Mouse (Mus musculus): ENCODE measurements around the gene Slc39a11. TPM values are rescaled to one million over a fixed set of nuclear protein-coding genes. Genes with fewer than 3 reads are reported as not detected.

The Slc39a11 gene
- polyA plus RNA-seq, 1 experiment from 2014 or later: 23.5 TPM

- Histone ChIP-seq H3K4me1 (ENCODE audit: control insufficient read depth, insufficient read depth, low read length) (peaks cover 16% of the 10 kb centered on the region), H3K27me3 (ENCODE audit: control insufficient read depth, insufficient read depth, low read length) (no peaks in the 10 kb centered on the region), H3K9ac (replicated peaks; ENCODE audit: low read depth, low read length) (no peak overlapping the region), H3K9me3 (ENCODE audit: control insufficient read depth, low read length) (no peaks in the 10 kb centered on the region; the same call in 1 of the 2 replicates), H3K4me3 (ENCODE audit: low read depth, low read length) (no peak overlapping the region), H3K36me3 (ENCODE audit: control insufficient read depth, insufficient read depth, low read length) (no peaks in the 10 kb centered on the region), H3K27ac (ENCODE audit: low read depth, low read length) (no peak overlapping the region), H3K4me2 (ENCODE audit: low read depth, low read length) (no peak overlapping the region)
- WGBS: 71% methylated on average over 10 of the region's 10 CpGs
- no peak for ATAC-seq (ENCODE audit: low read depth)
Observed at GRCm38 (mm10) chr11:113451301-113451700, 198.6 kb downstream of the Slc39a11 start.

- Histone ChIP-seq H3K4me1 (ENCODE audit: control insufficient read depth, insufficient read depth, low read length) (peaks cover 16% of the 10 kb centered on the region), H3K27ac (ENCODE audit: low read depth, low read length) (no peak overlapping the region), H3K9me3 (ENCODE audit: control insufficient read depth, low read length) (no peaks in the 10 kb centered on the region; the same call in 1 of the 2 replicates), H3K27me3 (ENCODE audit: control insufficient read depth, insufficient read depth, low read length) (no peaks in the 10 kb centered on the region), H3K4me3 (ENCODE audit: low read depth, low read length) (no peak overlapping the region), H3K36me3 (ENCODE audit: control insufficient read depth, insufficient read depth, low read length) (no peaks in the 10 kb centered on the region), H3K4me2 (ENCODE audit: low read depth, low read length) (no peak overlapping the region), H3K9ac (replicated peaks; ENCODE audit: low read depth, low read length) (no peak overlapping the region)
- ATAC-seq (ENCODE audit: low read depth): no peak
- WGBS: 23% methylated on average over 4 of the region's 4 CpGs
Observed at GRCm38 (mm10) chr11:113450665-113451064, 199.2 kb downstream of the Slc39a11 start.

GRCm38 (mm10) chr11:113450028-113450427 lies 199.9 kb downstream of the Slc39a11 start:
- WGBS: 84% methylated on average over 6 of the region's 6 CpGs
- H3K4me1 ChIP-seq (ENCODE audit: control insufficient read depth, insufficient read depth, low read length): peaks cover 16% of the 10 kb centered on the region
- ATAC-seq (ENCODE audit: low read depth): no peak

GRCm38 (mm10) chr11:113442036-113442435 lies 207.8 kb downstream of the Slc39a11 start:
- Histone ChIP-seq H3K9ac (replicated peaks; ENCODE audit: low read depth, low read length) (no peak overlapping the region), H3K27me3 (ENCODE audit: control insufficient read depth, insufficient read depth, low read length) (no peaks in the 10 kb centered on the region), H3K27ac (ENCODE audit: low read depth, low read length) (no peak overlapping the region), H3K4me1 (ENCODE audit: control insufficient read depth, insufficient read depth, low read length) (peaks cover 4% of the 10 kb centered on the region; the same call in 1 of the 2 replicates), H3K4me3 (ENCODE audit: low read depth, low read length) (no peak overlapping the region), H3K4me2 (ENCODE audit: low read depth, low read length) (no peak overlapping the region), H3K9me3 (ENCODE audit: control insufficient read depth, low read length) (no peaks in the 10 kb centered on the region), H3K36me3 (ENCODE audit: control insufficient read depth, insufficient read depth, low read length) (no peaks in the 10 kb centered on the region)
- WGBS: 94% methylated on average over 11 of the region's 11 CpGs
- ATAC-seq (ENCODE audit: low read depth): no peak

More at GRCm38 (mm10) chr11:113450028-113450427, 199.9 kb downstream of the Slc39a11 start:
- H3K4me3 ChIP-seq (ENCODE audit: low read depth, low read length): no peak overlapping the region
- no peaks in the 10 kb centered on the region for H3K27me3 ChIP-seq (ENCODE audit: control insufficient read depth, insufficient read depth, low read length)
- no peaks in the 10 kb centered on the region for H3K36me3 ChIP-seq (ENCODE audit: control insufficient read depth, insufficient read depth, low read length)
- no peak overlapping the region for H3K27ac ChIP-seq (ENCODE audit: low read depth, low read length)
- H3K9ac ChIP-seq (replicated peaks; ENCODE audit: low read depth, low read length): no peak overlapping the region
- H3K4me2 ChIP-seq (ENCODE audit: low read depth, low read length): no peak overlapping the region
- no peaks in the 10 kb centered on the region; the same call in 1 of the 2 replicates for H3K9me3 ChIP-seq (ENCODE audit: control insufficient read depth, low read length)

GRCm38 (mm10) chr11:113439328-113440030 lies 210.4 kb downstream of the Slc39a11 start:
- Histone ChIP-seq H3K4me1 (ENCODE audit: control insufficient read depth, insufficient read depth, low read length) (peaks cover 4% of the 10 kb centered on the region; the same call in 1 of the 2 replicates), H3K36me3 (ENCODE audit: control insufficient read depth, insufficient read depth, low read length) (no peaks in the 10 kb centered on the region), H3K9ac (replicated peaks; ENCODE audit: low read depth, low read length) (0 out of 2 replicates have a peak overlapping the region, but pooled peaks have one; percentile 28), H3K27me3 (ENCODE audit: control insufficient read depth, insufficient read depth, low read length) (no peaks in the 10 kb centered on the region), H3K9me3 (ENCODE audit: control insufficient read depth, low read length) (no peaks in the 10 kb centered on the region), H3K4me2 (ENCODE audit: low read depth, low read length) (0 out of 2 replicates have a peak overlapping the region, but pooled peaks have one; percentile 11), H3K4me3 (ENCODE audit: low read depth, low read length) (no peak overlapping the region), H3K27ac (ENCODE audit: low read depth, low read length) (peak overlapping the region; percentile 45)
- ATAC-seq (ENCODE audit: low read depth): peak; percentile 81; the same call in 1 of the 2 replicates
- 18% methylated on average over 20 of the region's 20 CpGs for WGBS

GRCm38 (mm10) chr11:113438915-113439314 lies 211.0 kb downstream of the Slc39a11 start:
- no peaks in the 10 kb centered on the region for H3K27me3 ChIP-seq (ENCODE audit: control insufficient read depth, insufficient read depth, low read length)
- no peaks in the 10 kb centered on the region for H3K36me3 ChIP-seq (ENCODE audit: control insufficient read depth, insufficient read depth, low read length)
- WGBS: 77% methylated on average over 5 of the region's 5 CpGs
- H3K9ac ChIP-seq (replicated peaks; ENCODE audit: low read depth, low read length): no peak overlapping the region
- no peak overlapping the region for H3K4me3 ChIP-seq (ENCODE audit: low read depth, low read length)
- H3K4me1 ChIP-seq (ENCODE audit: control insufficient read depth, insufficient read depth, low read length): peaks cover 4% of the 10 kb centered on the region; the same call in 1 of the 2 replicates
- peak overlapping the region; percentile 45; the same call in 1 of the 2 replicates for H3K27ac ChIP-seq (ENCODE audit: low read depth, low read length)
- no peaks in the 10 kb centered on the region for H3K9me3 ChIP-seq (ENCODE audit: control insufficient read depth, low read length)
- 0 out of 2 replicates have a peak overlapping the region, but pooled peaks have one; percentile 11 for H3K4me2 ChIP-seq (ENCODE audit: low read depth, low read length)
- ATAC-seq (ENCODE audit: low read depth): peak; percentile 22; the same call in 1 of the 2 replicates

GRCm38 (mm10) chr11:113437357-113437756 lies 212.5 kb downstream of the Slc39a11 start:
- 90% methylated on average over 9 of the region's 9 CpGs for WGBS
- H3K4me2 ChIP-seq (ENCODE audit: low read depth, low read length): no peak overlapping the region
- ATAC-seq (ENCODE audit: low read depth): no peak

GRCm38 (mm10) chr11:113436299-113436698 lies 213.6 kb downstream of the Slc39a11 start:
- no peaks in the 10 kb centered on the region for H3K36me3 ChIP-seq (ENCODE audit: control insufficient read depth, insufficient read depth, low read length)
- no peaks in the 10 kb centered on the region for H3K27me3 ChIP-seq (ENCODE audit: control insufficient read depth, insufficient read depth, low read length)
- H3K4me2 ChIP-seq (ENCODE audit: low read depth, low read length): no peak overlapping the region
- no peak for ATAC-seq (ENCODE audit: low read depth)
- no peaks in the 10 kb centered on the region for H3K9me3 ChIP-seq (ENCODE audit: control insufficient read depth, low read length)
- no peak overlapping the region for H3K4me3 ChIP-seq (ENCODE audit: low read depth, low read length)
- H3K9ac ChIP-seq (replicated peaks; ENCODE audit: low read depth, low read length): no peak overlapping the region
- H3K27ac ChIP-seq (ENCODE audit: low read depth, low read length): no peak overlapping the region
- 86% methylated on average over 6 of the region's 6 CpGs for WGBS
- peaks cover 4% of the 10 kb centered on the region; the same call in 1 of the 2 replicates for H3K4me1 ChIP-seq (ENCODE audit: control insufficient read depth, insufficient read depth, low read length)

More at GRCm38 (mm10) chr11:113437357-113437756, 212.5 kb downstream of the Slc39a11 start:
- Histone ChIP-seq H3K4me1 (ENCODE audit: control insufficient read depth, insufficient read depth, low read length) (peaks cover 4% of the 10 kb centered on the region; the same call in 1 of the 2 replicates), H3K9me3 (ENCODE audit: control insufficient read depth, low read length) (no peaks in the 10 kb centered on the region), H3K4me3 (ENCODE audit: low read depth, low read length) (no peak overlapping the region), H3K27ac (ENCODE audit: low read depth, low read length) (no peak overlapping the region), H3K36me3 (ENCODE audit: control insufficient read depth, insufficient read depth, low read length) (no peaks in the 10 kb centered on the region), H3K27me3 (ENCODE audit: control insufficient read depth, insufficient read depth, low read length) (no peaks in the 10 kb centered on the region), H3K9ac (replicated peaks; ENCODE audit: low read depth, low read length) (no peak overlapping the region)

- Histone ChIP-seq H3K9ac (replicated peaks; ENCODE audit: low read depth, low read length) (no peak overlapping the region), H3K4me2 (ENCODE audit: low read depth, low read length) (no peak overlapping the region), H3K4me1 (ENCODE audit: control insufficient read depth, insufficient read depth, low read length) (peaks cover 4% of the 10 kb centered on the region; the same call in 1 of the 2 replicates), H3K36me3 (ENCODE audit: control insufficient read depth, insufficient read depth, low read length) (no peaks in the 10 kb centered on the region), H3K4me3 (ENCODE audit: low read depth, low read length) (no peak overlapping the region), H3K27me3 (ENCODE audit: control insufficient read depth, insufficient read depth, low read length) (no peaks in the 10 kb centered on the region), H3K27ac (ENCODE audit: low read depth, low read length) (no peak overlapping the region), H3K9me3 (ENCODE audit: control insufficient read depth, low read length) (no peaks in the 10 kb centered on the region)
- no peak for ATAC-seq (ENCODE audit: low read depth)
- 42% methylated on average over 5 of the region's 5 CpGs for WGBS
Observed at GRCm38 (mm10) chr11:113435696-113436095, 214.2 kb downstream of the Slc39a11 start.

All from neural tube, embryonic 14.5 days (tissue).